Mouse (Mus musculus): Measurements from ENCODE around the gene Dcaf6. TPM values are rescaled to one million over a fixed set of nuclear protein-coding genes. Genes with fewer than 3 reads are reported as not detected.

Dcaf6 gene
- polyA plus RNA-seq, 1 experiment = not detected

GRCm38 (mm10) chr1:165321393-165321861 lies 138.8 kb downstream of the Dcaf6 start:
- WGBS = 61% methylated on average over 13 of the region's 13 CpGs
- TF ChIP-seq CTCF (IDR thresholded peaks at IDR 0.05; ENCODE audit: insufficient read depth, low read depth, low read length) = no peak
- TF ChIP-seq POLR2A (IDR thresholded peaks at IDR 0.05; ENCODE audit: insufficient read depth, low read depth, low read length) = no peak
- Histone ChIP-seq H3K27ac (ENCODE audit: insufficient read depth, low read depth, low read length) (no peak overlapping the region), H3K4me1 (ENCODE audit: control insufficient read depth, insufficient read depth, low read length) (peaks cover 2% of the 10 kb centered on the region; the same call in 1 of the 2 replicates), H3K4me3 (ENCODE audit: insufficient read depth, low read depth, low read length) (no peak overlapping the region)

- TF ChIP-seq CTCF (IDR thresholded peaks at IDR 0.05; ENCODE audit: insufficient read depth, low read depth, low read length) (peak; percentile 85), POLR2A (IDR thresholded peaks at IDR 0.05; ENCODE audit: insufficient read depth, low read depth, low read length) (no peak)
- H3K4me1 ChIP-seq (ENCODE audit: control insufficient read depth, insufficient read depth, low read length) = peaks cover 4% of the 10 kb centered on the region; the same call in 1 of the 2 replicates
- H3K4me3 ChIP-seq (ENCODE audit: insufficient read depth, low read depth, low read length) = no peak overlapping the region
- 48% methylated on average over 10 of the region's 10 CpGs for WGBS
- no peak overlapping the region for H3K27ac ChIP-seq (ENCODE audit: insufficient read depth, low read depth, low read length)
Observed at GRCm38 (mm10) chr1:165320141-165320934, 139.9 kb downstream of the Dcaf6 start.

- Histone ChIP-seq H3K4me1 (ENCODE audit: control insufficient read depth, insufficient read depth, low read length) (peaks cover 4% of the 10 kb centered on the region; the same call in 1 of the 2 replicates), H3K4me3 (ENCODE audit: insufficient read depth, low read depth, low read length) (no peak overlapping the region), H3K27ac (ENCODE audit: insufficient read depth, low read depth, low read length) (no peak overlapping the region)
- 39% methylated on average over 11 of the region's 11 CpGs for WGBS
- TF ChIP-seq CTCF (IDR thresholded peaks at IDR 0.05; ENCODE audit: insufficient read depth, low read depth, low read length) (no peak), POLR2A (IDR thresholded peaks at IDR 0.05; ENCODE audit: insufficient read depth, low read depth, low read length) (no peak)
Observed at GRCm38 (mm10) chr1:165316361-165316760, 143.9 kb downstream of the Dcaf6 start.

GRCm38 (mm10) chr1:165308180-165308579 lies 152.1 kb downstream of the Dcaf6 start:
- Histone ChIP-seq H3K4me1 (ENCODE audit: control insufficient read depth, insufficient read depth, low read length) (no peaks in the 10 kb centered on the region), H3K27ac (ENCODE audit: insufficient read depth, low read depth, low read length) (no peak overlapping the region), H3K4me3 (ENCODE audit: insufficient read depth, low read depth, low read length) (no peak overlapping the region)
- TF ChIP-seq POLR2A (IDR thresholded peaks at IDR 0.05; ENCODE audit: insufficient read depth, low read depth, low read length) = no peak
- TF ChIP-seq CTCF (IDR thresholded peaks at IDR 0.05; ENCODE audit: insufficient read depth, low read depth, low read length) = no peak
- WGBS = 82% methylated on average over 11 of the region's 11 CpGs

- no peak overlapping the region for H3K27ac ChIP-seq (ENCODE audit: insufficient read depth, low read depth, low read length)
Observed at GRCm38 (mm10) chr1:165304341-165304740, 155.9 kb downstream of the Dcaf6 start.

GRCm38 (mm10) chr1:165303209-165303608 lies 157.1 kb downstream of the Dcaf6 start:
- no peak overlapping the region for H3K27ac ChIP-seq (ENCODE audit: insufficient read depth, low read depth, low read length)
- WGBS = 84% methylated on average over 6 of the region's 6 CpGs

More at GRCm38 (mm10) chr1:165304341-165304740, 155.9 kb downstream of the Dcaf6 start:
- TF ChIP-seq POLR2A (IDR thresholded peaks at IDR 0.05; ENCODE audit: insufficient read depth, low read depth, low read length) (no peak), CTCF (IDR thresholded peaks at IDR 0.05; ENCODE audit: insufficient read depth, low read depth, low read length) (no peak)
- Histone ChIP-seq H3K4me3 (ENCODE audit: insufficient read depth, low read depth, low read length) (no peak overlapping the region), H3K4me1 (ENCODE audit: control insufficient read depth, insufficient read depth, low read length) (peaks cover 5% of the 10 kb centered on the region)
- WGBS = 93% methylated on average over 7 of the region's 7 CpGs

GRCm38 (mm10) chr1:165302455-165303208 lies 157.6 kb downstream of the Dcaf6 start:
- TF ChIP-seq POLR2A (IDR thresholded peaks at IDR 0.05; ENCODE audit: insufficient read depth, low read depth, low read length) = no peak
- TF ChIP-seq CTCF (IDR thresholded peaks at IDR 0.05; ENCODE audit: insufficient read depth, low read depth, low read length) = no peak
- H3K27ac ChIP-seq (ENCODE audit: insufficient read depth, low read depth, low read length) = no peak overlapping the region
- 57% methylated on average over 13 of the region's 13 CpGs for WGBS

More at GRCm38 (mm10) chr1:165303209-165303608, 157.1 kb downstream of the Dcaf6 start:
- Histone ChIP-seq H3K4me1 (ENCODE audit: control insufficient read depth, insufficient read depth, low read length) (peaks cover 5% of the 10 kb centered on the region), H3K4me3 (ENCODE audit: insufficient read depth, low read depth, low read length) (no peak overlapping the region)
- TF ChIP-seq POLR2A (IDR thresholded peaks at IDR 0.05; ENCODE audit: insufficient read depth, low read depth, low read length) (no peak), CTCF (IDR thresholded peaks at IDR 0.05; ENCODE audit: insufficient read depth, low read depth, low read length) (no peak)

GRCm38 (mm10) chr1:165301567-165301966 lies 158.7 kb downstream of the Dcaf6 start:
- WGBS = 79% methylated on average over 2 of the region's 2 CpGs
- peaks cover 5% of the 10 kb centered on the region for H3K4me1 ChIP-seq (ENCODE audit: control insufficient read depth, insufficient read depth, low read length)
- no peak overlapping the region for H3K27ac ChIP-seq (ENCODE audit: insufficient read depth, low read depth, low read length)
- H3K4me3 ChIP-seq (ENCODE audit: insufficient read depth, low read depth, low read length) = no peak overlapping the region
- no peak for TF ChIP-seq CTCF (IDR thresholded peaks at IDR 0.05; ENCODE audit: insufficient read depth, low read depth, low read length)
- TF ChIP-seq POLR2A (IDR thresholded peaks at IDR 0.05; ENCODE audit: insufficient read depth, low read depth, low read length) = no peak

More at GRCm38 (mm10) chr1:165302455-165303208, 157.6 kb downstream of the Dcaf6 start:
- Histone ChIP-seq H3K4me1 (ENCODE audit: control insufficient read depth, insufficient read depth, low read length) (peaks cover 5% of the 10 kb centered on the region), H3K4me3 (ENCODE audit: insufficient read depth, low read depth, low read length) (no peak overlapping the region)
